Mouse (Mus musculus) brain, adult 2 months (tissue): ENCODE measurements around the gene Btbd35f8.
"Not testable (repeated sequence)": the region's sequence is repeated elsewhere in the genome, so short reads cannot be mapped to it uniquely, and the experiment has no call there.

Experiments
- DNase-seq: peaks from one replicate; pipeline ENCODE4 v3.0.0; 2011; ENCODE audit warnings: low read depth, low spot score

Gene Btbd35f8

GRCm38 (mm10) chrX:34450224-34450623 lies at the start of gene Btbd35f8:
TSS of gene Btbd35f8 (plus strand) at chrX:34450524.
- DNase-seq, result not testable (repeated sequence)
